Mouse (Mus musculus): Measurements from ENCODE around the gene Hacl1. TPM values are rescaled to one million over a fixed set of nuclear protein-coding genes. Genes with fewer than 3 reads are reported as not detected.
A peak's percentile ranks its signal among the peaks of the same experiment; 100 is the strongest.

Hacl1 gene
- polyA plus RNA-seq, 1 experiment from 2014 or later: 9.4 TPM

DNA sequence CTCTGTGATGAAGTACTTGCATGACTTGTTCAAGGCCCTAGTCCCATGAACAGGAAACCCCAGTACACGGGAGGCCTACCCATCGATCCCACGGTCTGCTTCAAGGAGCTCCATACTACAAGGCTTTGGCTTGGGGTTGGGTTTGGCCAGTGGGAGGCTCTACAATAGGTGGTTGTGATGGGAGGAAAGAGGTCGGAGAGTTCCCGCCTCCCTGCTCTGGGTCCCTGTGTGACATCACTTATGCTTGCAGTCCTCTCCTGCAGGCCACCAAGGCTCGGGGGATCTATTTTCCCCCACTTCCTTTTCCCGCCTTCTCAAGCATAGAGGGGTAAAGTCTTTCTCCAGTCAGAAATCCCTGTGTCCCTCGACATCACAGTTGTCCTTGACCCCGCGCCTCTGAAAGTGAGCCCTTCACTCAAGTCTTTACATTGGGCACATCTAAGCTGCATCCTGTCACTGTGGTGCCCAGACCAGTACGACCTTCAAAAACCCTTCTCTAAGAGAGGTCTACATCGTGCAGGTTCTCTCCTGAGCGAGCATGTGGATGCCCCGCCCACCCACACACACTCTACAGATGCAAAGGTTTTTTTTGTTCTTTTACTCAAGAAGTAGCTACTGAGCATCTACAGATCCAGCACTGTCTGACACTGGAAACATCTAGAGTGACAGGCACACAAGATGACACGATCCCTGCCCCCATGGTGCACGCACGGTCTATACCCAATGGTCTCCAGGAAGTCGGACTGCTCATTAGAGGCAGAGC, 66.0 kb downstream of the Hacl1 start:
- DNase-seq (ENCODE audit: low spot score): no peak
- H3K27ac ChIP-seq: no peak overlapping the region
- no peaks in the 10 kb centered on the region for H3K36me3 ChIP-seq
- peaks cover 34% of the 10 kb centered on the region for H3K4me1 ChIP-seq
- no peaks in the 10 kb centered on the region; the same call in 1 of the 2 replicates for H3K27me3 ChIP-seq (ENCODE audit: low read depth, poor library complexity, severe bottlenecking)
- H3K4me3 ChIP-seq: no peak overlapping the region
- H3K9me3 ChIP-seq (replicated peaks): no peaks in the 10 kb centered on the region
- WGBS: 93% methylated on average over 18 of the region's 18 CpGs

DNA sequence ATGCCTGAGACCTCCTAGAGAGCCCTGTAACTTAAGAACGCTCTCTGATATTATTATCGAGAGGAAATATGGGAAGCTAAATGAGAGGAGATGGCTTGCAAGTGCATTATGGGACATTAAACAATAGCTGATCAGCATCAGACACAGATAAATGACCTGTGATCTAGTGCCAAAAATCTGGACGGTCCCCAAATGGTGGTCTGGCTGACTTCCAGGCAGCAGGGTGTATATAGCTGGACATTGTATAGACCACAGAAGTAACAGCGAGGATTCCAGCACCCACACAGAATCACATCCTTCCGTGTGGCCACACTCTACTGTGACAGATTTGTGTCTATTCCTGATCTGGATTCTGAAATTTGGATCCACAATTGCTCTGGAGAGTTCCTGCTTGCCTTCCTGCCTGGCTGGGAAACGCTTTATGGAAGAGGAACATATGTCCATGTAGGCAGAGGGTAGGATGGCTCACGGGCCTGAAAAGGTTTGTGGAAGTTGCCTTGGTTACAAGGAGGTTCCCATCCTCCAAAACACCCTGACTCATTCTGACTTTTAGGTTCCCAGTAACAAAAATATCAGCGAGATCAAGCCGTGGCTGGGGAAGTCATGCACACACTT, 68.4 kb downstream of the Hacl1 start:
- H3K27ac ChIP-seq: no peak overlapping the region
- DNase-seq (ENCODE audit: low spot score): no peak
- 89% methylated on average over 9 of the region's 9 CpGs for WGBS

DNA sequence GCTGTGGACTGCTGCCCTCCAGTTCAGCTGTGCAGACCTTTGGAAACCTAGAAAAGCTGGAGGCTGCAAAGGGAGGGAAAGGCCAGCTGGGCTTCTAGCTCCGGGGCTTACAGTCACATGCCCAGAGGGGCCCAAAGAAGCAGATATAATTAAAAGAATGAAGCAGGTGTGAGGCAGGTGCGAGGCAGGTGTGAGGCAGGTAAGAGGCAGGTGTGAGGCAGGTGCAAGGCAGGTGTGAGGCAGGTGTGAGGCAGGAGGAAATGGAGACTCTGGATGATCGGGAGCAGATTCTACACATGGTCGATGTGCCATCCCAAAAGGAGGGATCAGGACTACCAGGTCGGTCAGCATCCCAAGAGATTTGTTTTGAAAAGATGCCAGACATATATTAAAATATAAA, 69.7 kb downstream of the Hacl1 start:
- no peak overlapping the region for H3K4me3 ChIP-seq
- H3K27me3 ChIP-seq (ENCODE audit: low read depth, poor library complexity, severe bottlenecking): no peaks in the 10 kb centered on the region; the same call in none of the 2 replicates
- no peaks in the 10 kb centered on the region for H3K9me3 ChIP-seq (replicated peaks)
- H3K4me1 ChIP-seq: peaks cover 18% of the 10 kb centered on the region
- WGBS: 93% methylated on average over 5 of the region's 5 CpGs
- DNase-seq (ENCODE audit: low spot score): no peak
- H3K36me3 ChIP-seq: no peaks in the 10 kb centered on the region
- no peak overlapping the region for H3K27ac ChIP-seq

More for the DNA sequence above, 68.4 kb downstream of the Hacl1 start:
- H3K27me3 ChIP-seq (ENCODE audit: low read depth, poor library complexity, severe bottlenecking): no peaks in the 10 kb centered on the region; the same call in none of the 2 replicates
- H3K4me1 ChIP-seq: peaks cover 31% of the 10 kb centered on the region
- no peaks in the 10 kb centered on the region for H3K9me3 ChIP-seq (replicated peaks)
- H3K36me3 ChIP-seq: no peaks in the 10 kb centered on the region
- H3K4me3 ChIP-seq: no peak overlapping the region

DNA sequence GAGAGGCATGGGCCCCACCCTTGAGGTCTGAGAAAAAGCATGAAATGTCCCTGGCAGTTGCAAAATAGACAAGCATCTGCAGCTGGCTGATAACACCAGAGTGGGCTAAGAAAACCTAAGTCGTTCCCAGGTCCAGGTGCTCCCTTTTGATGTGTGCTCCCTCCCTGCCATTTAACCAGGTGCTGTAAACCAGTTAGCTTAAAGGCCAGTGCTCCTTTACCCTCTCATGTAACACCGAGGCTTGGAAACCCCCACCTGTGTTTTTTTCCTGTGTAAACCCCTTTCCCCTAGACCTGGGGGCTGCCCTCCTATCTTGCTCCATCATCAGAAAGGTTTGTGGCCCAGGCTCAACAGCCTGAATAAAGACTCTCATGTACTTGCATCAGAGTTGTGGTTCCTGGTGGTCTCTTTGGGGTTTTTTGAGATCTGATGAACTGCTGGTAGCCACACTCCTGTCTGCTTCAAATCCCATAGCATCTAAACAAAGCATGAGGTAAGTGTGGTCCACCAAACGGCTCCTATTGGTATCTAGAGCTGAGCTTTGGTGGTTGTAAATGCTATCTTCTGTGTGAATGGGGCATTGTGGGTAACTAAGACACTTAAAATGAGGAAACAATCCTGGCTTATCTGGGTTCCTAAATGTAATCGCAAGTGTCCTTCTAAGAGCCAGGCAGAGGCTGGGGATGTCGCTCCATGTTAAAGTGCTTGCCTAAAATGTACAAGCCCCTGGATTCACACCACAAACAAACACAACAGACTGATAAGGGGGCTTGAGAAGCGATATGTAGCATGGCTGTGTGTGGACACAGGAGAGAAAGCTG, 70.7 kb downstream of the Hacl1 start:
- Histone ChIP-seq H3K27me3 (ENCODE audit: low read depth, poor library complexity, severe bottlenecking) (no peaks in the 10 kb centered on the region; the same call in none of the 2 replicates), H3K4me1 (peaks cover 18% of the 10 kb centered on the region), H3K4me3 (no peak overlapping the region), H3K36me3 (no peaks in the 10 kb centered on the region), H3K9me3 (replicated peaks) (no peaks in the 10 kb centered on the region), H3K27ac (no peak overlapping the region)
- no peak for DNase-seq (ENCODE audit: low spot score)
- WGBS: 64% methylated on average over 6 of the region's 6 CpGs

DNA sequence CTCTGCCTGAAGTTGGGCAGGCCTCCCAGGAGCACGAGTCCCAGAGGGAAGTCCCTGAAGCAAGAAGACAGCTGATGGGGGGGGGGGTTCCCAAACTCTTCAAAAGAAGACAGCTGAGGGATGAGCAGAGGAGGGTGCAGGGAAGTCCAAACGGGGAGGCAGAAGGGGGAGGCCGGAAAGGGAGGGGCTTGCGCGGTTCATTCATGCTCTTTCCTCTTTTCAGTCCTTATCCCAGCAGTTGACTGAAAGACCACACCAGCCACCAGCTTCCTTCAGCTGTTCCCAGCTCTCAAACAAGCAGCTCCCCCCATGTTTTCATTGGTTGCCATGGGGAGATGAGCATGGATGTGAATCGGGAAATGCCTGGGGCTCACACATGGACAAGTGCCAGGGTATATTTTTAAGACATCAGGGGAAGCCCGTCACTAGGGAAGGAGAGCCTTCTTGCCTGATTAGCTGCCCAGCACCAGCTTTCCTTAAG, 71.9 kb downstream of the Hacl1 start:
- Histone ChIP-seq H3K4me1 (peaks cover 27% of the 10 kb centered on the region), H3K9me3 (replicated peaks) (no peaks in the 10 kb centered on the region), H3K4me3 (no peak overlapping the region), H3K27ac (no peak overlapping the region), H3K36me3 (no peaks in the 10 kb centered on the region), H3K27me3 (ENCODE audit: low read depth, poor library complexity, severe bottlenecking) (no peaks in the 10 kb centered on the region; the same call in none of the 2 replicates)
- WGBS: 72% methylated on average over 7 of the region's 7 CpGs
- no peak for DNase-seq (ENCODE audit: low spot score)

DNA sequence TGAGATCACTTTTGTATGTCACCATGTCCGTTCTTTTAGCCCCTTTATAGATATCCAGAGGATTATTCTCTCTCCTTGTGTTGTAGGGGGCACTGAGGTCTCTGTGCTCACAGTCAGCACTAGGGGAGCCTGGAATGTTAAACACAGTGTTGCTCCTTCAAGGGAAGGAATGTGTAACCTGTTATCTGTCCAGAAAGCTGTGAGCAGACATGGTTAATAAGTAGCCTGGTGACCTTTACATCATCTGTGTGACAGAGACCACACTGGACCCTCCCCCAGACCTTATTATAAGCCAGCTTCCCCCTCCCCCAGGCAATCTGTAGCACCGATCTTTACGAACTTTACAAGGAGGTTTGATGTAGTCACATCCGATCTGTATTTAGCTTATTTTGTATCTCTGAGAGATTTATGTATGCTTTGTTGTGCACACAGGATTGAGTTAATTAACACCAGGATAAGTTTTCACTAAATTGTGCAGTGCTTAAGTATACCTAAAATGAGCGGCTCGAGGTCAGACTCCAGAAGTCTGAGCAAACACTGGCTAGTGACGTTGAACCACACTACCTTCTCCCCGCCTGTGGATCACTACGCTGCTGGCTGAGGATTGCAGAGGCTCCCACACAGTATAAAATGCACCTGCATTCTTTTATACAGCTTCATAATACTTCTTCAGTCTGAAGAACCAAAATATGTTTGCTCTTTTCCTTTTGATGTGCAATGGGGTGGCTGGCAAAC, 75.4 kb downstream of the Hacl1 start:
- Histone ChIP-seq H3K27ac (peak overlapping the region; percentile 64; the same call in 1 of the 2 replicates), H3K4me3 (no peak overlapping the region)

DNA sequence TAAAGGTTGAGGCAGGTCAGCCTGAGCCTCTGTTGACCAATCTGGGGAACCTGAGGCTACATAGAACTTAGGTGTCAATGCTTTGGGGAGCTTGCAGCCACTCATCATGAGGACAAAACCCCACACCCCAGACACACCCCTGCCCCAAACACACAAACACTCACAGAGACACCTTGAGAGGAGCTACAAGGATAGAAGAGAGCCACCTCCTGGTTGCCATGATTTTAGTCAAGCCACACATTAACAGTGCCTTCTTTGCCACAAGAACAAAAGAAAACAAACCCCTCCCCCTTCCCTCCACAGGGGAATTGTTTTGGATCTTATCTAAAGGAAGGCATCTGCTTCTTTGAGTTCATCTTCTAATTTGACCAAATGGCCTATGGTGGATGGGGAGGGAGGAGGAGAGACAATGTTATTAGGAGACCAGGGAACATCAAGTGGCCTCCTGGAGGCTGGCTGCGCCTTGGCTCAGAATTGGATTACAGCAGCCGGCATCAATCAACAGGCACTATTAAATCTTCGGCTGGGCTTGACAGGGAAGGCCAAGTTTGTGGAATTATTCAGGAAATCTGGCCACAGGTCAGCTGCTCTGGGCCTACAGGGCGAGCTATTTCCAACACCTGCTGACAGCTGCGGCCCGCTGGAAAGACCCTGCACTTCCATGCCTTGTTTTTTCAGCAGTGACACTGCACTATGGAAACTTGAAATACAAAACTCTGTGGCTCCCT, 76.5 kb downstream of the Hacl1 start:
- 13% methylated on average over 6 of the region's 6 CpGs for WGBS
- Histone ChIP-seq H3K4me3 (no peak overlapping the region), H3K27ac (peak overlapping the region; percentile 64; the same call in 1 of the 2 replicates), H3K9me3 (replicated peaks) (no peaks in the 10 kb centered on the region), H3K36me3 (no peaks in the 10 kb centered on the region), H3K27me3 (ENCODE audit: low read depth, poor library complexity, severe bottlenecking) (no peaks in the 10 kb centered on the region; the same call in 1 of the 2 replicates), H3K4me1 (peaks cover 40% of the 10 kb centered on the region)
- peak; percentile 72 for DNase-seq (ENCODE audit: low spot score)

More for the DNA sequence above, 75.4 kb downstream of the Hacl1 start:
- WGBS: 46% methylated on average over 9 of the region's 9 CpGs
- peaks cover 36% of the 10 kb centered on the region for H3K4me1 ChIP-seq
- no peaks in the 10 kb centered on the region for H3K9me3 ChIP-seq (replicated peaks)
- DNase-seq (ENCODE audit: low spot score): no peak
- no peaks in the 10 kb centered on the region for H3K36me3 ChIP-seq
- no peaks in the 10 kb centered on the region; the same call in 1 of the 2 replicates for H3K27me3 ChIP-seq (ENCODE audit: low read depth, poor library complexity, severe bottlenecking)

DNA sequence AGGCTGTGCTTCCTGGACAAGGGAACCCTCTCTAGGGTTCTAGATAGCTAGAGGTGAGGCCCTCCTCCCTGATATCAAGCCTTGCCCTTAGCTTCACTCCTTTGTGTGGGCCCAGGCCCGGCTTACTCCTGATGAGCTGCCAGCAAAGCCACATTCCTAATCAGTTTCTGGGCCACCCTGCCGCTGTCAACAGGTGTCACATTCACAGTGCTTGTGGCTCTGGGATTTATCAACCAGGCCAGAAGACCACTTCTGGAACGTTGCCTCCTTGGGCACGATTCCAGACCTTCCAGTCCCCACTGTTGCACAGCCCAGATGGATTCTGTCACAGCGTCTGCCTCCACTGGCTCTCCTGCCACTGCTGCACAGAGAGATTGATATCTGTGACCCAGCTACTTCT, 80.2 kb downstream of the Hacl1 start:
- Histone ChIP-seq H3K36me3 (no peaks in the 10 kb centered on the region), H3K9me3 (replicated peaks) (no peaks in the 10 kb centered on the region), H3K4me3 (no peak overlapping the region), H3K27me3 (ENCODE audit: low read depth, poor library complexity, severe bottlenecking) (no peaks in the 10 kb centered on the region), H3K27ac (peak overlapping the region; percentile 56; the same call in 1 of the 2 replicates), H3K4me1 (peaks cover 39% of the 10 kb centered on the region)
- 40% methylated on average over 5 of the region's 5 CpGs for WGBS
- DNase-seq (ENCODE audit: low spot score): no peak

DNA sequence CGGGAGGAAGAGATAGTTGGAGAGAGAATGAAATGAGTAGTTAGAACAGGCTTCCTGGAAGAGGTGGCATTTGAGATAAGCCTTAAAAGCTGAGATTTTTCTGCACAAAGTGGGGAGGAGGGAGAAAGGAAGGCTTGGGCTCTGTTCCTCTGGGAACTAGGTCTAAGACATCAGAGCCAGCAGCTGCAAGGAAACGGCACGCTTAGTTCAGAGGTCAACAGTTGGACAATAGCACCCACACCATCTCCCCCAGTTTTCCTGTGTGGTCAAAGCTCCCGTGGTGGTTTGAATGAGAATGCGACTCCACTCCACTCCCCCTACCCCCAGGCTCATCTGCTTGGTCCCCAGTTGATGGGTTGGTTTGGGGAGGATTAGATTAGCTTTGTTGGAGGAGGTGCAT, 81.9 kb downstream of the Hacl1 start:
- Histone ChIP-seq H3K27me3 (ENCODE audit: low read depth, poor library complexity, severe bottlenecking) (no peaks in the 10 kb centered on the region), H3K27ac (no peak overlapping the region)
- DNase-seq (ENCODE audit: low spot score): no peak

DNA sequence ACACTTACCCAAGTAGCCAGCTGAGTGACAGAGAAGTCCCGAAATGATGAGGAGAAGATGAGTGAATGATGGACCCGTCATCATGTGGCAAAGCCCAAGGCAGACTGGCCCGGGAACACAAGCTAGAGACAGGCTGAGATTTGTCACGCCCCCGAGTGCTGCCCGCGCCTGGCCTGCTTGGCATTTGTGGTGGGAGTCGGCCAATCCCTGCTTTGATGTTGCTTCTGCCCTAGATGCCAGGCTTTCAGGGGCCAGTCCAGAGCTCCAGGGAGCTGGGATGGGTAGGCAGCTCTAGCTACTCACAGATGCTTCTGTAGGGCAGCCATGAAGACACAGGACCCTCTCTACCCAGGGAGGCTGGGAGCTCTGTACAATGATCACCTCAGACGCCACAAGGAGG, 83.3 kb downstream of the Hacl1 start:
- H3K27ac ChIP-seq: no peak overlapping the region
- H3K9me3 ChIP-seq (replicated peaks): no peaks in the 10 kb centered on the region
- no peak for DNase-seq (ENCODE audit: low spot score)
- H3K4me3 ChIP-seq: no peak overlapping the region
- H3K36me3 ChIP-seq: no peaks in the 10 kb centered on the region
- WGBS: 65% methylated on average over 9 of the region's 9 CpGs
- H3K4me1 ChIP-seq: peaks cover 27% of the 10 kb centered on the region
- H3K27me3 ChIP-seq (ENCODE audit: low read depth, poor library complexity, severe bottlenecking): no peaks in the 10 kb centered on the region

More for the DNA sequence above, 81.9 kb downstream of the Hacl1 start:
- Histone ChIP-seq H3K4me3 (no peak overlapping the region), H3K36me3 (no peaks in the 10 kb centered on the region), H3K9me3 (replicated peaks) (no peaks in the 10 kb centered on the region), H3K4me1 (peaks cover 28% of the 10 kb centered on the region)
- 73% methylated on average over 5 of the region's 5 CpGs for WGBS

DNA sequence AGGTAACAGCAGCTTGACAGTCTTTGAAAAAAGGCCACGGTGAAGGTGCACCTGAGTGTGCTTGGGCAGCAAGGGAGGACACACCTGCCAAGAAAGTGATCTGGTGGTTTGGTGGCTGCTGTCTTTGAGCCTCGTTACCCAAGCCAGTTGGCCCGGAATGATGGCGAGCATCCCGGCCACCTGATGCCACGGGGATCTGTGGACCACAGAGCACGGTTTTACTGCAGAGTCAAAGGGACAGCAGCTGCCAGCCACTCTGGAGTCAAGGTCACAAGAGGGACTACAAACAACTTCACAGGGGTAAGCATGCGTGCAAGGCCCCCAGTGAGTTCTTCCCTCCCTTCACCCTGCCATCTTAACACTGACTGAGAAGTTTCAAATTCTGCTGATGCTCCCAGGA, 83.8 kb downstream of the Hacl1 start:
- Histone ChIP-seq H3K27me3 (ENCODE audit: low read depth, poor library complexity, severe bottlenecking) (no peaks in the 10 kb centered on the region), H3K36me3 (no peaks in the 10 kb centered on the region), H3K4me3 (no peak overlapping the region), H3K9me3 (replicated peaks) (no peaks in the 10 kb centered on the region), H3K27ac (no peak overlapping the region), H3K4me1 (peaks cover 27% of the 10 kb centered on the region)
- DNase-seq (ENCODE audit: low spot score): no peak
- WGBS: 92% methylated on average over 8 of the region's 8 CpGs
